Mouse (Mus musculus) CH12.LX (cell line): Measurements from ENCODE around the gene Myo16.

Experiments used
- CTCF ChIP-seq, 2 experiments: IDR thresholded peaks in 1 of 2; conservative IDR thresholded peaks in 1 of 2; 2 replicates each; pipeline ENCODE4 v1.5.1; 2011 to 2012; ENCODE audit warnings: low read depth in 2 of 2, low read length in 2 of 2, improper control_type of control experiment in 1 of 2, inconsistent platforms in 1 of 2, mild to moderate bottlenecking in 1 of 2, moderate library complexity in 1 of 2
- POLR2A ChIP-seq: IDR thresholded peaks from 2 replicates; pipeline ENCODE4 v1.6.1; 2011; ENCODE audit warnings: low read depth, mild to moderate bottlenecking, improper control_type of control experiment, low read length
- POLR2AphosphoS2 ChIP-seq: IDR thresholded peaks from 2 replicates; pipeline ENCODE4 v1.6.1; 2011; ENCODE audit warnings: low read depth, low read length, improper control_type of control experiment
- RCOR1 ChIP-seq: conservative IDR thresholded peaks from 2 replicates; pipeline ENCODE4 v1.6.1; 2012; ENCODE audit warnings: low read depth, mild to moderate bottlenecking, inconsistent platforms, low read length, improper control_type of control experiment
- TBP ChIP-seq: conservative IDR thresholded peaks from 2 replicates; pipeline ENCODE4 v1.6.1; 2011; ENCODE audit warnings: low read depth, low read length, improper control_type of control experiment
- UBTF ChIP-seq: IDR thresholded peaks from 2 replicates; pipeline ENCODE4 v1.6.1; 2012; ENCODE audit warnings: low read depth, mild to moderate bottlenecking, inconsistent platforms, low read length, improper control_type of control experiment, moderate library complexity
- USF1 ChIP-seq: IDR thresholded peaks from 2 replicates; pipeline ENCODE4 v1.6.1; 2014; ENCODE audit warnings: low read depth, mild to moderate bottlenecking, inconsistent platforms, low read length, improper control_type of control experiment
- ZNF384 ChIP-seq: IDR thresholded peaks from 2 replicates; pipeline ENCODE4 v1.6.1; 2012; ENCODE audit warnings: low read depth, low read length, improper control_type of control experiment, inconsistent platforms

DNA sequence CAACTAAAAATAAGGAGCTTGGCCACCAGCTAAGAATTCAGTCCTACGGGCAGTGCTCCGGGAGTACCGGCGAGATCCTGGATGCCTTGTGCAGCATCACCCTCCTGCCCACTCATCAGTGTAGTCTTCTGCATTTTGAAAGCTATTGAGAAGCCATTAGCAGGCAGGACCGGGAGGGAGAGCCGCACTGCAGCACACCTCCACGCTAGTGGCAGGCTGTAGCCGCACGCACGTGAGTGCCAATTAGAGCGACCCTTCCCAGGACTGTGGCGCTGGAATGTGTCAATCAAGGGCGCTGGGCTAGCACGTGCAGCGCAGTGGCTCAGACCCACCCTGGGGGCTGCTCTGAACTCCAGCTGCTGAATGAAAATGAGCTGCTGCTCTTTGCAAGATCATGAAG lies 95.4 kb downstream of the Myo16 start:
- TF ChIP-seq CTCF (conservative IDR thresholded peaks at IDR 0.05 in 1 of 2, IDR thresholded peaks at IDR 0.05 in 1 of 2; ENCODE audit: low read depth in 2 of 2, low read length in 2 of 2) (no peak), POLR2A (no peak), ZNF384 (no peak), RCOR1 (no peak), POLR2AphosphoS2 (no peak), USF1 (no peak), TBP (no peak), UBTF (no peak)
